Mouse (Mus musculus) inflammation-experienced regulatory T-cells, adult 6 months (primary cell): Measurements from ENCODE around the gene Usp2. TPM values are rescaled to one million over a fixed set of nuclear protein-coding genes. Genes with fewer than 3 reads are reported as not detected.

Experiments used
- ATAC-seq: one replicate; pipeline ENCODE4 v1.8.0; 2017
- polyA plus RNA-seq, 3 experiments: library from polyadenylated mRNA; unstranded; fragments of 100-300 nt; shearing (Covaris generic); gene quantifications; one replicate each; pipeline ENCODE4 v1.2.1; 2017

Gene Usp2
- 1 to 10 TPM in 2 of 3 experiments, under 1 TPM in 1; 0.53 to 5.0 (median 2.2) TPM for polyA plus RNA-seq

GRCm38 (mm10) chr9:44066785-44067225 lies at the start of gene Usp2:
Gene Usp2, plus strand, starts transcription at chr9:44067021.
- ATAC-seq: peak; percentile 99

DNA sequence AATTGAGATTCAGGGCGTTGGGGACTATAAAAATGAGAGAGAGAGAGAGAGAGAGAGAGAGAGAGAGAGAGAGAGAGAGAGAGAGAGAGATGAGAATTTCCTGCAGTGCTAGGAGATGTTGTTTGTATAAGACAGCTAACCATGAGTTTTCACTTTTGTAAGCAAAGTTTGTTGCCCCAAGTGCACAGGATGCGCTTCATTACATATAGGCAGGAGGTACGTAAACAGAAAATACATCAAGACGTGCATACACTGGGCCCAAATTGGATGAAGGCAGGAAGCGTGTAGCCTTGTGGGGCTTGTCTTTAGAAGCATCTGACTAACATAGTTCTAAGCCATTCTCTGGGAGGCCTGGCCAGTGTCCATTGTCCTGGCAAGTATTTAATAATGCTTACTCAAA lies 49.0 kb upstream of the Usp2 start:
- ATAC-seq: peak; percentile 54

GRCm38 (mm10) chr9:44020001-44020400 lies 46.8 kb upstream of the Usp2 start:
- peak; percentile 52 for ATAC-seq

DNA sequence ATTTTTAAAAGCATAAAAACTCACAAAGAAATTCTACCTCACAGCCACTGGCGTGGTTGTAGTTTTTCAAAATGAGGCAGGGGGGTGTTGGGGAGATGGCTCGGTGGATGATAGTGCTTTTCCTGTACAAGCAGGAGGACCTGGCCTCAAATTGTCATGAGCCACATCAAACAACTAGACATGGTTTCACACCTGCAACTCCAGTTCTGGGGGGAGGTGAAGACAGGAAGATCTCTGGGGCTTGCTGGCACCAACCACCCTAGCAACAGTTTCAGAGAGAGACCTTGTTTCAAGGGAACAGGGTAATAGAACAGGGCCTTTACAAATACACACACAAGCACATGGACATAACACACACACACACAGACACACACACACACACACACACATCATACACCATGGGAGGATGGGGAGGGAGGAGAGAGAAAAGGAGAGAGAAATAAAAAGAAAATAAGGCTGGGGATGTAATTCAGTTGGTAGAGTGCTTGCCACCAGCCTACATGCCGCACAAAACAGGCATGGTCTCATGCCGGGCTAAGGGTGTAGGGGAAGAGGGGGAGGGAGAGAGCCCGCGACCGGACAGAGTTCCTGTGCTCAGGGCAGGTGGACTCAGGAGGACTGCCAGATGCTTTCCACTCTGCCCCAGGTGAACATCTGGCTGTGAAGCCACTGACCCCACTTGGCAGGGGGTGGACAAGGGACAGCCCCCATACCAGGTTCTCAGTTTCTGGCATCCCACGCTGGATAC lies 44.5 kb upstream of the Usp2 start:
- peak; percentile 67 for ATAC-seq

- no peak for ATAC-seq
Observed at GRCm38 (mm10) chr9:44024096-44024495, 42.7 kb upstream of the Usp2 start.

DNA sequence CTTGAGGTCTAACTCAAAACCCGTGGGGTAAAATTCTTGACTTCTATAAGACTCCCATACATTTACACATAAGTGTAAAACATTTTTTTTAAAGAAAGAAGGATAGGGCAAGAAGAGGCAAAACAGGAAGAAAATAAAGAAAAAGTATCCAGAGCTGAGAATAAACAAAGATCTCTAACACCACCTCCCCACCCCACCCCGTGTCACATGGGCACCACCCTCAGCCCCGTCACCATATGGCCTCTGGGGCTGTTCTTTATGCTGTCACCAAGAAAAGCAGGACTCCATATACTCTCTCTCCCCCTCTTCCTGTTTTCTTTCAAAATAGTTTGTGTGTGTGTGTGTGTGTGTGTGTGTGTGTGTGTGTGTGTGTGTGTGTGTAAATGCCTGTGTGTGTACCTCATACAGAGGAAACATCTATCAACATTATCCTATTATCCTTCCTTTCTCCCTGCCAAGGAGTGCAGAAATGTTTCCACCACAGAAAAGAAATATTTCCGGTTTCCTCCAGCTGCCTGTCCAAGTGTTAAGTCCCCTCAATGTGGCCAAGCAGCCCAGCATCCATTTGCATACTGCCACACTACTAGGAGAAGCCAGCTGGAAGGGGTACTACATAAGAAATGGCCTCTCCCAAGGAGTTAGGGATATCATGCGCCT lies 37.1 kb upstream of the Usp2 start:
- peak; percentile 19 for ATAC-seq

DNA sequence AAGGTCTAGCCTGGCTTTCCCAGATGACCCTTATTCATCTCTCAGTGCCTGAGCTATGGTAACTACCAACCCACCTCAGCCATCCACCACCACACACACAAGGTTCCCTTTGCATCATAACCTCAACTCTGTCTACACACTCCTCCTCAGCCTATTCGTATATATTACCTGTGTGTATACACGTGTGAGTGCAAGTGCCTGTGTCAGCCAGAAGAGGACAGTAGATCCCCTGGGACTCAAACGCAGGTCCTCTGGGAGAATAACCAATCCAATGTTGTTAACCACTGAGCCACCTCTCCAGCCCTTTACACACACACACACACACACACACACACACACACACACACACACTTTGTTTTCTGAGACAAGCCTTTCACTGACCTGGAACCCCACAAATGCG lies 36.2 kb upstream of the Usp2 start:
- no peak for ATAC-seq

DNA sequence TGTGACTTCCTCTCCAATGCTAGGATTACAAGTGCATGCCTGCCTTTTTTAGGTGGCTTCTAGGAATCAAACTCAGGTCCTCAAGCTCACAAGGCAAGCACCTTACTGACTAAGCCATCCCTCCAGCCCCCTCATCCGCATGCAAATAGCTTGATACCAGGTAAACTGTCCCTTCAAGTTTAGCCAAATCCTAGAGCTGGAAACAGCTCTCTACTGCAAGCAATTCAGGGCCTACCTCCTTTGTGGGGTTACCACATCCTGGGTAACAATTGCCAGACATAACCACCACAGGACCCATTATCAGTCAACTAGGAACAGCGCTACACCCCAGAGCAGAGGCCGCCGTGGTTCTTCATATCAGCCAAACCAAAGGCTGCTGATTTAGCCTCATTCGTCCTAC lies 35.7 kb upstream of the Usp2 start:
- ATAC-seq: peak; percentile 79

DNA sequence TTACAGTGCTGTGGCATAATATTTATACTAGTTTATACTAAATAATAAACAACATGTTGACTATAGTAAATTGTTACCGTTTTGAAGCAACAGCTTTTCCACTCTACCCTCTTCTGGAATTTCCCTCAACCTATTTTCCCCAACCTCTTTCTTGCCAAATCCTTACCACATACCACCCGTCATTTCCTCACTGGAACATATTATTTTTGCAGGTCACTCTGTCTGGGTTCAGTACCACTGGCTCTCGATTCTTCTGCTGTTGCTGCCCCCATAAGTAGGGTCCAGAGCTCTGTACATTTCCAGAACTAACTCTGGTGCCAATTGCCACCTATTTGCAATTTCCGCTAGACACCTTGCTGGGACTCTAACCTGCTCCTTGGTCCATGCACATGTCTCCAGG lies 34.9 kb upstream of the Usp2 start:
- no peak for ATAC-seq

DNA sequence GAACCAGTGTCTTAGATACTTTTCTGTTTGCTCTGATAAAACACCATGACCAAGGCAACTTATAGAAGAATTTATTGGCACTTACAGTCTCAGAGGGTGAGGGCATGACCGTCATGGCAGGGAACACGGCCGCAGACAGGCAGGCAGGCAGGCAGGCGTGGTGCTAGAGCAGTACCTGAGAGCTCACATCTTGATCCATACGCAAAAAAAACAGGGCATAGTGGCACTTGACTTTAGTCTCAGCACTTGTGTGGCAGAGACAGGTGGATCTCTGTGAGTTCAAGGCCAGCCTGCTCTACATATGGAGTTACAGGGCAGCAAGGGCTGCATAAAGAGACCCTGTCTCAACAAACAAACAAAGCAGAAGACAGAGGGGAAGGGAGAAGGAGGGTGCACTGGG lies 33.5 kb upstream of the Usp2 start:
- no peak for ATAC-seq

DNA sequence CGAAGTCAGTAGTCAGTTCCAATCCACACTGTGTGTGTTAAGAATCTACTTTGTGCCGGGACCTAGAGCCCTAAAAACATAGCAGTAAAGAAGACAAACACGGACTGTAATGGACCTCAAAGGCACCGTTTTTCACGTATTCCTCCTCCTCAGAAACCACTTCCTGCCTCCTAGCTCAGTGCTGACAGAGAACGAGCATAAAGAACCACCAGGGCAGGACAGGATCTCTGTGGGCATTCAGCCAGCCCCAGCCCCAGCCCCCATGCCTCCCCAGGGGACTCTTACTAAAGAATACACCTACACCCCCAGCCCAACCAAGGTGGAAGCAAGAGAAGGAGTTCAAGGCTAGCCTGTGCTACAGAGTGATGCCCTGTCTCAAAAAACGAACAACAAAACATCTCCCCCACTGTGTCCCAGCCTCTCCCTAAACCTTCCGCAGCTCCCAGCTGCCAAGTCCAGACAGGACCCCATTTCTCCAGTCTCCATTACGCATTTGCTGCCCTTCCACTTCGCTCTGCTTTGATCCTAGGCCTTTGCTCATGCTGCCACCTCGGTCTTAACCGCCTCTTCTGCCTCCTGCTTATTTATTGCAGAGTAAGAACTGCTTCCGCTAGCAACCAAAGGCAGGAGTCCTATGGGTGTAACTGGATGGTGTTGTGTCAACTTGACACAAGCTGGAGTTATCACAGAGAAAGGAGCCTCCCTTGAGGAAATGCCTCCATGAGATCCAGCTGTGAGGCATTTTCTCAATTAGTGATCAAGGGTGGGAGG lies 32.7 kb upstream of the Usp2 start:
- ATAC-seq: peak; percentile 72

- ATAC-seq: no peak
Observed at GRCm38 (mm10) chr9:44037106-44037505, 29.7 kb upstream of the Usp2 start.

- ATAC-seq: no peak
Observed at GRCm38 (mm10) chr9:44041511-44042395, 25.1 kb upstream of the Usp2 start.

GRCm38 (mm10) chr9:44042396-44042680 lies 24.5 kb upstream of the Usp2 start:
- ATAC-seq: no peak

DNA sequence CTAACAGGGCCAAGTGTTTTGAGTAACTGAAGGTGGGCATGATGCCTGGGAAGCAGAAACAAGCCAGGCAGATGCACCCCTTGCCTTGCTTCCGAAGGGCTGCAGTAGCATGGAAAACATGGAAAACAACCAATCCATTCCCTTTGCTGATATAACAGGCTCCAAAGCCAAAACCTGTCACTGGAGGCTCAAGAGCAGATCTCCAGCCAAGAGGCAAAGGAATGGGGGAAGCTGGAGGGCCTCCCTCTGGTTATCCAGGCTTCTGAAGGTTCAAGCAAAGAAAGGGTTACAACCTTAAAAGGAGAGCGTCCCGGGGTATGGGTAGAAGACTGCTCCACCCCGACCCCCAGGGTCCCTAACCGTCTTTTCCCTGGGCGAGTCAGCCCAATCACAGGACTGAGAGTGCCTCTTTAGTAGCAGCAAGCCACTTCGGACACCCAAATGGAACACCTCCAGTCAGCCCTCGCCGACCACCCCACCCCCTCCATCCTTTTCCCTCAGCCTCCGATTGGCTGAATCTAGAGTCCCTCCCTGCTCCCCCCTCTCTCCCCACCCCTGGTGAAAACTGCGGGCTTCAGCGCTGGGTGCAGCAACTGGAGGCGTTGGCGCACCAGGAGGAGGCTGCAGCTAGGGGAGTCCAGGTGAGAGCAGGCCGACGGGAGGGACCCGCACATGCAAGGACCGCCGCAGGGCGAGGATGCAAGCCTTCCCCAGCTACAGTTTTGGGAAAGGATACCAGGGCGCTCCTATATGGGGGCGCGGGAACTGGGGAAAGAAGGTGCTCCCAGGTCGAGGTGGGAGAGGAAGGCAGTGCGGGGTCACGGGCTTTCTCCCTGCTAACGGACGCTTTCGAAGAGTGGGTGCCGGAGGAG lies 23.7 kb upstream of the Usp2 start, which contains the start of gene Thy1:
Thy1 (plus strand) TSS at position 549 of the 872 bp plus-strand sequence.
- peak; percentile 46 for ATAC-seq

DNA sequence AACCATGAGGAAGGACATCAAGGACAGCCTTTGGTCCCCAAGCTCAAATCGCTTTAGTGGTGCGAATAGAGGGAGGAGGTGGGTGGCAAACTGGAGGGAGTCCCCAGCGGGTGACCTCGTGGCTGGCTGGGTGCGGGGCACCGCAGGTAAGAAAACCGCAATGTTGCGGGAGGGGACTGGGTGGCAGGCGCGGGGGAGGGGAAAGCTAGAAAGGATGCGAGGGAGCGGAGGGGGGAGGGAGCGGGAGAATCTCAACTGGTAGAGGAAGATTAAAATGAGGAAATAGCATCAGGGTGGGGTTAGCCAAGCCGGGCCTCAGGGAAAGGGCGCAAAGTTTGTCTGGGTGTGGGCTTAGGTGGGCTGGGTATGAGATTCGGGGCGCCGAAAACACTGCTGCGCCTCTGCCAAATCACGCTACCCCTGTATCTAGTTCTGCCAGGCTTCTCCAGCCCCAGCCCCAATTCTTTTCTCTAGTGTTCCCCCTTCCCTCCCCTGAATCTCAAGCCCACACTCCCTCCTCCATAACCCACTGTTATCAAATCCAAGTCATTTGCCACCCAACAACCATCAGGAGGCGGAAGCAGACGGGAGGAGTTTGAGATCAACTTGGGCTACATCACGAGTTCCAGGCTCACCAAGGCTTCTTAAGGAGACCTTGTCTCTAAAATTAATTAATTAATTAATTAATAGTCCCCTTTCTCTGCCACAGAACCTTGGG lies 23.0 kb upstream of the Usp2 start:
- no peak for ATAC-seq

DNA sequence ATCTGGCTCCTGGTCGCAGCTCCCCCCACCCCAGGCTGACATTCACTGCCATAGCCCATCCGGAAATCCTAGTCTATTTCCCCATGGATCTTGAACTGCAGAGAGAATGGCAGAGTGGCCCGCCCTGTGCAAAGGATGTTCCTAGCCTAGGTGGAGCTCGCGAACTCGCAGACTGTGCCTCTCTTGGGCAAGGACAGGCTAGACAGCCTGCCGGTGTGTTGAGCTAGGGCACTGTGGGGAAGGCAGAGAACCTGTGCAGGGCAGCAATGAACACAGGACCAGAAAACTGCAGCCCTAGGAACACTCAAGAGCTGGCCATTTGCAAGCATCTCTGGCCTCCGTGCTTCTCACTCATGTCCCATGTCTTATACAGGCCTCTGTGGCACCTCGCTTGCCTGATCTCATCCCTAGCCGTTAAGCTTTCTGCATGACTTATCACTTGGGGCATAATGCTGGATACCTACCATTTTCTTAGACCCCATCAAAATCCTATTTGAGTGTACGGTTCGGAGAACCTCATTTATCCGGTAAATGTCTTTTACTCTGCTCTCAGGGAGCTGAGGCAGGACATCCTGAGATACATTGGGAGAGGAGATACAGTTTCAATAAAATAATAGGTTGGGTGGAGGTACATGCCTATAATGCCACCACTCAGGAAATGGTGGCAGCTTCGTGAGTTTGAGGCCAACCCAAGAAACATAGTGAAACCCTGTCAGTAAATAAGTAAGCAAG lies 22.2 kb upstream of the Usp2 start:
- no peak for ATAC-seq

DNA sequence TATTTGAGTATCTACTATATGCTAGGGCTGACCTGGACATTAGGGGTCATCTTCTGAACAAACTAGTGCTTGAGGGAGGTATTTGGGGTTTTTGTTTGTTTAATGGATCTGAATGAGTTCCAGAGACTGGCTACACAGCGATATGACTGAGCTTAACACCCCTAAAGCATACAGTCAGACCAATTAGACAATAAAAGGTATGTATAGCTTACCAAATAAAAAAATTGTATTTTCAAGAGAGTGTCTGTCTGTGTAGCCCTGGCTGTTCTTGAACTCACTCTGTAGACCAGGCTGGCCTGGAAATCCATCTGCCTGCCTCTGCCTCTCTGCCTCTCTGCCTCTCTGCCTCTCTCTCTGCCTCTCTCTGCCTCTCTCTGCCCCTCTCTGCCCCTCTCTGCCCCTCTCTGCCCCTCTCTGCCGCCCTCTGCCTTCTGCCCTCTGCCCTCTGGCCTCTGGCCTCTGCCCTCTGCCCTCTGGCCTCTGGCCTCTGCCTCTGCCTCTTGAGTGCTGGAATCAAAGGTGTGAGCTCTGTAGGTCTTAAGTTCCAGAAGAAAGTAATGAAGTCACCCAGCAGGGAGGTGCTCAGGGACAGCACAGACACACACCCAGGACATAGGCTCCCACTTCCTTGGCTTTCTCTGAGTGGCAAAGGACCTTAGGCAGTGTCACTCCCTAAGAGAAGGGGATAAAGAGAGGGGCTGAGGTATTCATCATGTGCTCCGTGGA lies 21.5 kb upstream of the Usp2 start:
- ATAC-seq: no peak

- no peak for ATAC-seq
Observed at GRCm38 (mm10) chr9:44045884-44046272, 20.9 kb upstream of the Usp2 start.
